Mouse (Mus musculus): ENCODE results near the gene Scd2. TPM values are rescaled to one million over a fixed set of nuclear protein-coding genes. Genes with fewer than 3 reads are reported as not detected.
"Not testable (repeated sequence)": the region's sequence is repeated elsewhere in the genome, so short reads cannot be mapped to it uniquely, and the experiment has no call there.

Gene Scd2
- polyA plus RNA-seq, 1 experiment from 2014 or later, result 6.2 TPM

DNA sequence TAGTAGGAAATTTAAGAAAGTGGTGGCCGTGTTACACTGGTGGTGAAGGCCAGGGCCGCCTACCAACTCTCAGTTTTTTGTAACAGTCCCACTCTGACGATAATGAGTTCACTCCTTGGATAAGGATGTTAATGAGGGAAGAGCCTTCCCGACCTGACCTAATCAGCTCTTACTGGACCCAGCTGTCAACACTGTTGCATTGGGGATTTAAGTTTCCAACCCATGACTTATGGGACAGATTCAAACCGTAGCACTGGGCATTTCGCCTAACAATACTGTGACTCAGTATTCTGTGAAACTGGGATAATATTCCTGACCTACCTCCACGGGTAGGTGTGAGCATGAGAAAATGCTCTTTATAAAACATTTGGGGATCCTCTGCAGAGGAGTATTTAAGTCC, 12.7 kb downstream of the Scd2 start:
- Histone ChIP-seq H3K9me3 (ENCODE audit: low read length) (no peaks in the 10 kb centered on the region), H3K4me2 (ENCODE audit: low read depth, low read length) (no peak overlapping the region), H3K4me1 (ENCODE audit: insufficient read depth) (peaks cover 2% of the 10 kb centered on the region), H3K27me3 (ENCODE audit: insufficient read depth, low read length) (no peaks in the 10 kb centered on the region), H3K9ac (replicated peaks) (no peak overlapping the region), H3K27ac (ENCODE audit: low read depth) (no peak overlapping the region), H3K36me3 (replicated peaks; ENCODE audit: insufficient read depth, low read length) (peaks cover 63% of the 10 kb centered on the region), H3K4me3 (ENCODE audit: low read depth, low read length) (no peak overlapping the region)
- TF ChIP-seq EP300 (IDR thresholded peaks at IDR 0.05; ENCODE audit: low read depth), result no peak
- TF ChIP-seq CTCF (IDR thresholded peaks at IDR 0.05; ENCODE audit: low read depth), result no peak
- ATAC-seq (no peak), DNase-seq (no peak)
- WGBS (ENCODE audit: insufficient replicate concordance), result 70% methylated on average over 7 of the region's 7 CpGs

DNA sequence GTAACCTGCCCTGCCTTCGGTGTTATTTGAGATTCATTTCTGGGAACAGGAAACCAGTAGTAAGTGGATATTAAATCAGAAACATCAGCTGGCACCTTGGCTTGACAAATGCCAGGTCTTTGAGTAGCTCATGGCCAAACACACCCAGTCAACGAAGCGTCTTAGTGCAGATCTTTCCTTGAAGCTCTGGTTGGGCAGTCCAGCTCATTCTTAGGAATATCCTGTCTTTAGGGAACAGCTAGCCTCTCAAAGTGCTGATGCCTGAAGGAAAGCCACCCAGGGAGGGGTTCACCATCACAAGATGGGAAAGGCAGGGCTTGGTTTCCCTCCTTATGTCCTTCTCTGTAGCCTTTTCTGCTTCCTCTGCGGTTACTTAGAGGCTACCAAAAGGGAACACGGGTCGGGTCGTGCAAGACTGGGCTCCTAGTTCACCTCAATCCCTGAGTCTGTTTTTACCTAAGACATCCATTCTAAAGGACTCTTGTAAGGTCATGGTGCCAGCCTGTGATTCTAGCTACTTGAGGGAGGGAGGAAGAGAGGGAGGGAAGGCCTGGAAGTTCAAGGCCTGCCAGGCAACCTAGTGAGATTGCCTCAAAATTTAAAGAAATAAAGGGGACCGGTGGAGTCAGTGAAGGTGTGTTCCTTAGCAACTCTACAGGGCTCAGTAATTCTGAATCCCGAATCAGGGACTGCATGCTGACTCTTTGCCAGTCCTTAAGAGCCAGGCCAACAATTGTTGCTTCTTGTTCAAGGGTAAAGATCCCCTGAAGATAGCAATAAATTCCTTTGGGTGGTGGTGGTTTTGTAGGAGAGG, 13.8 kb downstream of the Scd2 start:
- Histone ChIP-seq H3K4me1 (ENCODE audit: insufficient read depth) (peaks cover 3% of the 10 kb centered on the region; the same call in 1 of the 2 replicates), H3K27ac (ENCODE audit: low read depth) (no peak overlapping the region), H3K27me3 (ENCODE audit: insufficient read depth, low read length) (no peaks in the 10 kb centered on the region), H3K4me3 (ENCODE audit: low read depth, low read length) (no peak overlapping the region), H3K36me3 (replicated peaks; ENCODE audit: insufficient read depth, low read length) (peaks cover 55% of the 10 kb centered on the region), H3K9me3 (ENCODE audit: low read length) (no peaks in the 10 kb centered on the region), H3K9ac (replicated peaks) (no peak overlapping the region), H3K4me2 (ENCODE audit: low read depth, low read length) (no peak overlapping the region)
- DNase-seq, result no peak
- TF ChIP-seq CTCF (IDR thresholded peaks at IDR 0.05; ENCODE audit: low read depth), result no peak
- TF ChIP-seq EP300 (IDR thresholded peaks at IDR 0.05; ENCODE audit: low read depth), result no peak
- 80% methylated on average over 9 of the region's 9 CpGs for WGBS (ENCODE audit: insufficient replicate concordance)
- no peak for ATAC-seq

DNA sequence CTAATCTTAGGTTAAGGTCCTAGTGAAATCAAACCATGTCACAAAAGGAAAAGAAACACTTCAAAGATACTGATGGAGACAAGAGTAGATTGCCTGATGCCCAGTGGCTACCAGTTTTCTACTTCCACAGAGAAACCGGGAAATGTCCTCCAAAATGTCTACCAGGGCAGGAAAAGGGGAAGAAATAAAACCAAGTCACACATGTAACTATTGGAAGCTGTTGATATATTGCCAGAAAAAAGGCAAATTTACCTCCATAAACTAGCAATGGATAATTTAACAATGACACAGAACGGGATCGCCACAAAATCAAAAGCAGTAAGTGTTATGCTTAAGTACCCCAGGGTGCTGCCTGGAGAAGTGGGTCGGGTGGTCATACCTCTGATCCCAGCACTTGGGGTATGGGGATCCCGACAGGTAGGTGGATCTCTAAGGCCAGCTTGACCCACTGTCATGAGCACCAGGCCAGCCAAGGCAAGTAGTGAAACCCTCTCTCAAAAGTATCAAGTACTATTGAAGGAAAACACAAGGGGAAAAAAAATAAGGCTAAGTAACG, 14.5 kb downstream of the Scd2 start:
- Histone ChIP-seq H3K4me3 (ENCODE audit: low read depth, low read length) (no peak overlapping the region), H3K4me2 (ENCODE audit: low read depth, low read length) (no peak overlapping the region), H3K36me3 (replicated peaks; ENCODE audit: insufficient read depth, low read length) (peaks cover 48% of the 10 kb centered on the region), H3K27ac (ENCODE audit: low read depth) (no peak overlapping the region), H3K4me1 (ENCODE audit: insufficient read depth) (peaks cover 3% of the 10 kb centered on the region; the same call in 1 of the 2 replicates), H3K27me3 (ENCODE audit: insufficient read depth, low read length) (no peaks in the 10 kb centered on the region), H3K9me3 (ENCODE audit: low read length) (no peaks in the 10 kb centered on the region), H3K9ac (replicated peaks) (no peak overlapping the region)
- 80% methylated on average over 6 of the region's 6 CpGs for WGBS (ENCODE audit: insufficient replicate concordance)
- TF ChIP-seq CTCF (IDR thresholded peaks at IDR 0.05; ENCODE audit: low read depth), result no peak
- no peak for TF ChIP-seq EP300 (IDR thresholded peaks at IDR 0.05; ENCODE audit: low read depth)
- DNase-seq (no peak), ATAC-seq (no peak)

DNA sequence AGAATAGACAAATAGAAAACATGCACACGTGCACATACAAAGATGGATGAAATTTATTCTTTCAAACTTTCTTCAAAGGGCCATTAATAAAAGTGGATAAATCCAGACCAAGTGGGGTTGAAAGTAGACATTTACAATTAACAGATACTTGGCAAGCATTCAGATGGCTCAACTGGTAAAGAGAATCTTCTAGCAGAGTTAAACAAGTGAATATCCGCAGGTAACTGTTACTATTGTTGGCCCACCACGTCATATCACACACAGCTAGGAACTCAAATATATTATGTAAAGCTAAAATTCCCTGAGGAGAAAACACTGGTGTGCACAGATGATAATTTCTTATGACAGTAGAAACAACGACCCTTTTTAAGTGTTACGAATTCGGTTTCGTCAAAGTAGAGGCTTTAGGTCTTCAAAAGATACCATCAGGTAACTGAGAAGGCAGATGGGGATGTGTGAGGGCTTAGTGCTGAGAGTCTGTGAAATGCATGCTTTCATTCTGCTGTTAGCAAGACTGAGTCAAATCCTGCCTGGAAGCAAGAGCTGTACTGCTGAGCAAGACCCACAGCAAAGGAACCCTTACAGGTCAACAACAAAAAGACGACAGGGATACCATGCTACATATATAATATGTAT, 15.3 kb downstream of the Scd2 start:
- Histone ChIP-seq H3K36me3 (replicated peaks; ENCODE audit: insufficient read depth, low read length) (peaks cover 41% of the 10 kb centered on the region), H3K9ac (replicated peaks) (no peak overlapping the region), H3K4me3 (ENCODE audit: low read depth, low read length) (no peak overlapping the region), H3K27ac (ENCODE audit: low read depth) (no peak overlapping the region), H3K9me3 (ENCODE audit: low read length) (no peaks in the 10 kb centered on the region), H3K4me1 (ENCODE audit: insufficient read depth) (peaks cover 3% of the 10 kb centered on the region), H3K4me2 (ENCODE audit: low read depth, low read length) (no peak overlapping the region), H3K27me3 (ENCODE audit: insufficient read depth, low read length) (no peaks in the 10 kb centered on the region)
- ATAC-seq (no peak), DNase-seq (no peak)
- TF ChIP-seq EP300 (IDR thresholded peaks at IDR 0.05; ENCODE audit: low read depth) (no peak), CTCF (IDR thresholded peaks at IDR 0.05; ENCODE audit: low read depth) (no peak)
- 81% methylated on average over 8 of the region's 8 CpGs for WGBS (ENCODE audit: insufficient replicate concordance)

DNA sequence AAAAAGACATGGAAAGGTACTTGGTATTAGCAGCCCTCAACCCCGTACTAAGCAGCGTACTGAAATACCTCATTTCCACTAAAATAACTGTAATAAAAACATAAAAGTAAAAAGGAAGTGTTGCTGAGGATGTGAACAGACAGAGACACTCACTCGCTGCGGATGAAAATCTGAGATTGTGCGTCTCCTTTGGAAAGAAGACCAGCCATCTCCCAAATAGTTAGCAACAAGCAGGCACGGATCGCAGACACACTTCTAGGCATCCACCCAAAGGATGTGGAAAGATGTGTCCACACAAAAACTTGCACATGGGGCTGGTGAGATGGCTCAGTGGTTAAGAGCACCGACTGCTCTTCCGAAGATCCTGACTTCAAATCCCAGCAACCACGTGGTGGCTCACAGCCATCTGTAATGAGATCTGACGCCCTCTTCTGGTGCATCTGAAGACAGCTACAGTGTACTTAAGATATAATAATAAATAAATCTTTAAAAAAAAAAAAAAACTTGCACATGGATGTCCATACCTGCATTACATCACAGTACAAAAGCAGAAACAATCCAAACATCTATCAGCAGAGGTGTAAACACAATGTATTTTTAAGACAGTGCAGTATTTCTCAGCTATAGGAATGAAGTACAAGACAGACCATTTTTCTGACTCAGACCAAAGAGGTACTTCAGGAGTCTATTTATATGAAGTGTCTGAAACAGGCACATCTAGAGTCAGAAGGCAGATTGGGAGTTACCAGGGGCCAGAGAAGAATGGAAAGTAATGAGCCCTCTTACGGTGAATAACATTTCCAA, 16.1 kb downstream of the Scd2 start:
- H3K36me3 ChIP-seq (replicated peaks; ENCODE audit: insufficient read depth, low read length), result peaks cover 33% of the 10 kb centered on the region
- H3K4me3 ChIP-seq (ENCODE audit: low read depth, low read length), result no peak overlapping the region
- H3K4me2 ChIP-seq (ENCODE audit: low read depth, low read length), result no peak overlapping the region
- no peaks in the 10 kb centered on the region for H3K27me3 ChIP-seq (ENCODE audit: insufficient read depth, low read length)
- no peak overlapping the region for H3K27ac ChIP-seq (ENCODE audit: low read depth)
- peaks cover 8% of the 10 kb centered on the region for H3K4me1 ChIP-seq (ENCODE audit: insufficient read depth)
- ATAC-seq (no peak), DNase-seq (no peak)
- no peak overlapping the region for H3K9ac ChIP-seq (replicated peaks)
- 80% methylated on average over 12 of the region's 12 CpGs for WGBS (ENCODE audit: insufficient replicate concordance)
- no peaks in the 10 kb centered on the region for H3K9me3 ChIP-seq (ENCODE audit: low read length)
- TF ChIP-seq CTCF (IDR thresholded peaks at IDR 0.05; ENCODE audit: low read depth), result no peak
- TF ChIP-seq EP300 (IDR thresholded peaks at IDR 0.05; ENCODE audit: low read depth), result no peak

DNA sequence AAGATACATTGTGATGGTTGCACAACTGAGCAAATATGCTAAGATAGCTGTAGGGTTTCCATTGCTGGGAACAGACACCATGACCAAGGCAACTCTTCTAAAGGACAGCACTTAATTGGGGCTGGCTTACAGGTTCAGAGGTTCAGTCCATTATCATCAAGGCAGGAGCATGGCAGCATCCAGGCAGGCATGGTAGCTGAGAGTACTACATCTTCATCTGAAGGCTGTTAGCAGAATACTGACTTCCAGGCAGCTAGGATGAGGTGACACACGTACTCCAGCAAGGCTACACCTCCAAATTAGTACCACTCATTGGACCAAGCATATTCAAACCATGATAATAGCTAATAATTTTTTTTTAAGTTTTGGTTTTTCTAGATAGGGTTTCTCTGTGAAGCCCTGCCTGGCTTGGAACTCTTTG, 16.7 kb downstream of the Scd2 start:
- Histone ChIP-seq H3K4me1 (ENCODE audit: insufficient read depth) (peaks cover 11% of the 10 kb centered on the region), H3K36me3 (replicated peaks; ENCODE audit: insufficient read depth, low read length) (peaks cover 27% of the 10 kb centered on the region)
- H3K9ac ChIP-seq (replicated peaks); H3K27me3 ChIP-seq (ENCODE audit: insufficient read depth, low read length); DNase-seq; H3K27ac ChIP-seq (ENCODE audit: low read depth); H3K4me3 ChIP-seq (ENCODE audit: low read depth, low read length); H3K4me2 ChIP-seq (ENCODE audit: low read depth, low read length); ATAC-seq; H3K9me3 ChIP-seq (ENCODE audit: low read length): not testable (repeated sequence)
- 74% methylated on average over 1 of the region's 1 CpGs for WGBS (ENCODE audit: insufficient replicate concordance)

Data from liver, postnatal 0 days (tissue).